Mouse (Mus musculus): ENCODE data around the gene Tdrd7.

- TF ChIP-seq POLR2A (IDR thresholded peaks at IDR 0.05; ENCODE audit: control insufficient read depth, low read depth, low read length) (no peak), CTCF (IDR thresholded peaks at IDR 0.05; ENCODE audit: control insufficient read depth, insufficient read depth, insufficient replicate concordance, low read depth, low read length) (no peak)
Measured at GRCm38 (mm10) chr4:46032448-46032847, 67.3 kb downstream of the Tdrd7 start.

All from testis, adult 2 months (tissue).